Mouse (Mus musculus) hindbrain, embryonic 15.5 days (tissue): ENCODE results near the gene Nup210l. TPM values are rescaled to one million over a fixed set of nuclear protein-coding genes. Genes with fewer than 3 reads are reported as not detected.

Experiments used
- ATAC-seq: fragments of 200-750 bp; cut with Nextera tagmentation; 2 replicates; pipeline ENCODE4 v1.8.0; 2017; ENCODE audit warnings: low read depth, moderate number of reproducible peaks, moderate TSS enrichment; ENCODE audit not compliant: low FRiP score
- H3K27ac ChIP-seq: fragments of 300-500 bp; sonication (generic); replicated peaks from 2 replicates; pipeline ENCODE4 v1.5.1; 2015; ENCODE audit warnings: mild to moderate bottlenecking, inconsistent platforms
- H3K27me3 ChIP-seq: fragments of 300-500 bp; sonication (generic); 2 replicates; pipeline ENCODE4 v1.6.1; 2015; ENCODE audit warnings: control low read depth, inconsistent platforms
- H3K36me3 ChIP-seq: fragments of 300-500 bp; sonication (generic); 2 replicates; pipeline ENCODE4 v1.6.1; 2015; ENCODE audit warnings: control low read depth, inconsistent platforms
- H3K4me1 ChIP-seq: fragments of 300-500 bp; sonication (generic); replicated peaks from 2 replicates; pipeline ENCODE4 v1.6.1; 2015; ENCODE audit warnings: control low read depth, inconsistent platforms
- H3K4me2 ChIP-seq: fragments of 300-500 bp; sonication (generic); 2 replicates; pipeline ENCODE4 v1.6.1; 2015; ENCODE audit warnings: moderate library complexity, mild to moderate bottlenecking, inconsistent platforms
- H3K4me3 ChIP-seq: fragments of 300-500 bp; sonication (generic); 2 replicates; pipeline ENCODE4 v1.5.1; 2015; ENCODE audit warnings: mild to moderate bottlenecking, inconsistent platforms
- H3K9ac ChIP-seq: fragments of 300-500 bp; sonication (generic); 2 replicates; pipeline ENCODE4 v1.6.1; 2015; ENCODE audit warnings: inconsistent platforms
- H3K9me3 ChIP-seq: fragments of 300-500 bp; sonication (generic); 2 replicates; pipeline ENCODE4 v1.6.1; 2016; ENCODE audit warnings: control low read depth, inconsistent platforms
- WGBS: fragments of 180-500 bp; shearing (Covaris S2); methylation state at CpG from one replicate; pipeline ENCODE4 v1.1.7; 2015; 5-methylcytosine and 5-hydroxymethylcytosine counted together
- polyA plus RNA-seq: library from polyadenylated mRNA; unstranded; fragments of >200 nt; fragmentation: Nextera tagmentation; extraction: Ambion mirVana; gene quantifications from 2 replicates; pipeline ENCODE4 v1.2.1, GENCODE M21; 2015

The Nup210l gene
- 0.25 and 0.46 TPM in 2 replicates for polyA plus RNA-seq

GRCm38 (mm10) chr3:90103938-90104337 is at the start of gene Nup210l:
Nup210l (plus strand) TSS chr3:90104132.
- H3K4me3 ChIP-seq = no peak within 1 kb of the TSS
- no peaks in the 10 kb centered on the region for H3K27me3 ChIP-seq
- peaks cover 5% of the 10 kb centered on the region for H3K36me3 ChIP-seq
- H3K9me3 ChIP-seq = no peaks in the 10 kb centered on the region
- no peak within 1 kb of the TSS for H3K9ac ChIP-seq
- WGBS = 87% methylated on average over 13 of the region's 13 CpGs
- no peaks in the 10 kb centered on the region for H3K4me1 ChIP-seq
- H3K4me2 ChIP-seq = no peak within 1 kb of the TSS
- H3K27ac ChIP-seq = no peak within 1 kb of the TSS
- ATAC-seq = no peak

GRCm38 (mm10) chr3:90061549-90061948 is 42.4 kb upstream of the Nup210l start:
- Histone ChIP-seq H3K9me3 (no peaks in the 10 kb centered on the region), H3K4me2 (no peak overlapping the region), H3K27ac (no peak overlapping the region), H3K4me1 (no peaks in the 10 kb centered on the region), H3K36me3 (peaks cover 50% of the 10 kb centered on the region), H3K27me3 (no peaks in the 10 kb centered on the region), H3K9ac (no peak overlapping the region), H3K4me3 (no peak overlapping the region)
- no peak for ATAC-seq
- 96% methylated on average over 6 of the region's 6 CpGs for WGBS

GRCm38 (mm10) chr3:90062539-90062938 is 41.4 kb upstream of the Nup210l start:
- H3K4me1 ChIP-seq = no peaks in the 10 kb centered on the region
- no peaks in the 10 kb centered on the region for H3K27me3 ChIP-seq
- ATAC-seq = no peak
- WGBS = 52% methylated on average over 2 of the region's 2 CpGs
- no peak overlapping the region for H3K27ac ChIP-seq
- no peak overlapping the region for H3K4me3 ChIP-seq
- peaks cover 46% of the 10 kb centered on the region for H3K36me3 ChIP-seq
- no peak overlapping the region for H3K4me2 ChIP-seq
- no peak overlapping the region for H3K9ac ChIP-seq
- no peaks in the 10 kb centered on the region for H3K9me3 ChIP-seq

GRCm38 (mm10) chr3:90064383-90064782 is 39.5 kb upstream of the Nup210l start:
- Histone ChIP-seq H3K4me1 (no peaks in the 10 kb centered on the region), H3K27ac (no peak overlapping the region), H3K9me3 (no peaks in the 10 kb centered on the region), H3K4me2 (no peak overlapping the region), H3K4me3 (no peak overlapping the region), H3K27me3 (no peaks in the 10 kb centered on the region), H3K9ac (no peak overlapping the region), H3K36me3 (peaks cover 40% of the 10 kb centered on the region)
- ATAC-seq = no peak
- WGBS = 81% methylated on average over 3 of the region's 3 CpGs

GRCm38 (mm10) chr3:90065553-90065952 is 38.4 kb upstream of the Nup210l start:
- no peak overlapping the region for H3K27ac ChIP-seq
- no peaks in the 10 kb centered on the region for H3K9me3 ChIP-seq
- H3K9ac ChIP-seq = no peak overlapping the region
- no peaks in the 10 kb centered on the region for H3K27me3 ChIP-seq
- H3K36me3 ChIP-seq = peaks cover 33% of the 10 kb centered on the region
- no peaks in the 10 kb centered on the region for H3K4me1 ChIP-seq
- H3K4me2 ChIP-seq = no peak overlapping the region
- no peak for ATAC-seq
- 62% methylated on average over 3 of the region's 3 CpGs for WGBS
- H3K4me3 ChIP-seq = no peak overlapping the region

- 91% methylated on average over 4 of the region's 4 CpGs for WGBS
- no peak for ATAC-seq
- peaks cover 12% of the 10 kb centered on the region for H3K36me3 ChIP-seq
Observed at GRCm38 (mm10) chr3:90067851-90068250, 36.1 kb upstream of the Nup210l start.

GRCm38 (mm10) chr3:90069688-90070087 is 34.2 kb upstream of the Nup210l start:
- no peak overlapping the region for H3K4me3 ChIP-seq
- WGBS = 80% methylated on average over 7 of the region's 7 CpGs
- no peaks in the 10 kb centered on the region for H3K36me3 ChIP-seq
- H3K9me3 ChIP-seq = no peaks in the 10 kb centered on the region
- no peak overlapping the region for H3K9ac ChIP-seq
- H3K4me1 ChIP-seq = no peaks in the 10 kb centered on the region
- no peak for ATAC-seq
- no peak overlapping the region for H3K4me2 ChIP-seq
- no peak overlapping the region for H3K27ac ChIP-seq
- no peaks in the 10 kb centered on the region for H3K27me3 ChIP-seq

More at GRCm38 (mm10) chr3:90067851-90068250, 36.1 kb upstream of the Nup210l start:
- H3K4me2 ChIP-seq = no peak overlapping the region
- no peaks in the 10 kb centered on the region for H3K4me1 ChIP-seq
- H3K4me3 ChIP-seq = no peak overlapping the region
- no peaks in the 10 kb centered on the region for H3K27me3 ChIP-seq
- no peak overlapping the region for H3K27ac ChIP-seq
- no peaks in the 10 kb centered on the region for H3K9me3 ChIP-seq
- H3K9ac ChIP-seq = no peak overlapping the region

- H3K36me3 ChIP-seq = no peaks in the 10 kb centered on the region
- H3K27ac ChIP-seq = no peak within 1 kb of the TSS
- no peak within 1 kb of the TSS for H3K9ac ChIP-seq
- no peak within 1 kb of the TSS for H3K4me3 ChIP-seq
- no peak for ATAC-seq
- no peaks in the 10 kb centered on the region for H3K9me3 ChIP-seq
- H3K27me3 ChIP-seq = no peaks in the 10 kb centered on the region
- WGBS = 69% methylated on average over 4 of the region's 4 CpGs
- no peak within 1 kb of the TSS for H3K4me2 ChIP-seq
- peaks cover 5% of the 10 kb centered on the region for H3K4me1 ChIP-seq
Observed at GRCm38 (mm10) chr3:90072294-90072693, 31.6 kb upstream of the Nup210l start, which contains the start of gene Tpm3. Tpm3 (plus strand) TSS chr3:90072649.

GRCm38 (mm10) chr3:90076921-90077716 is 26.8 kb upstream of the Nup210l start:
- Histone ChIP-seq H3K27ac (no peak overlapping the region), H3K9ac (no peak overlapping the region), H3K27me3 (no peaks in the 10 kb centered on the region), H3K4me1 (peaks cover 27% of the 10 kb centered on the region), H3K4me3 (no peak overlapping the region), H3K4me2 (peak overlapping the region; percentile 43), H3K9me3 (no peaks in the 10 kb centered on the region), H3K36me3 (no peaks in the 10 kb centered on the region)
- no peak for ATAC-seq
- 10% methylated on average over 5 of the region's 5 CpGs for WGBS

- no peak for ATAC-seq
- WGBS = 60% methylated on average over 5 of the region's 5 CpGs
- Histone ChIP-seq H3K27me3 (no peaks in the 10 kb centered on the region), H3K27ac (no peak overlapping the region), H3K9me3 (no peaks in the 10 kb centered on the region), H3K36me3 (no peaks in the 10 kb centered on the region), H3K4me1 (peaks cover 38% of the 10 kb centered on the region), H3K4me2 (no peak overlapping the region), H3K4me3 (no peak overlapping the region), H3K9ac (no peak overlapping the region)
Observed at GRCm38 (mm10) chr3:90078224-90078623, 25.7 kb upstream of the Nup210l start.

GRCm38 (mm10) chr3:90079133-90079762 is 24.7 kb upstream of the Nup210l start:
- no peaks in the 10 kb centered on the region for H3K27me3 ChIP-seq
- WGBS = under 1% methylated on average over 33 of the region's 33 CpGs
- peak overlapping the region; percentile 95 for H3K27ac ChIP-seq
- H3K4me3 ChIP-seq = peak overlapping the region; percentile 97
- no peaks in the 10 kb centered on the region for H3K36me3 ChIP-seq
- peak; percentile 95 for ATAC-seq
- no peaks in the 10 kb centered on the region for H3K9me3 ChIP-seq
- H3K9ac ChIP-seq = peak overlapping the region; percentile 95
- H3K4me2 ChIP-seq = peak overlapping the region; percentile 71
- H3K4me1 ChIP-seq = peaks cover 48% of the 10 kb centered on the region

- Histone ChIP-seq H3K4me3 (peak overlapping the region; percentile 97), H3K9ac (peak overlapping the region; percentile 95), H3K9me3 (no peaks in the 10 kb centered on the region), H3K4me1 (peaks cover 55% of the 10 kb centered on the region), H3K36me3 (no peaks in the 10 kb centered on the region), H3K4me2 (peak overlapping the region; percentile 71), H3K27me3 (no peaks in the 10 kb centered on the region), H3K27ac (peak overlapping the region; percentile 95)
- WGBS = under 1% methylated on average over 53 of the region's 53 CpGs
- ATAC-seq = peak; percentile 76
Observed at GRCm38 (mm10) chr3:90079763-90080497, 24.0 kb upstream of the Nup210l start.
